Mouse (Mus musculus) thymus, adult 2 months (tissue): Measurements from ENCODE around the gene Xlr.

Experiments
- CTCF ChIP-seq: fragments of 200-500 bp; IDR thresholded peaks from 2 replicates; pipeline ENCODE4 v1.5.1; 2012; ENCODE audit warnings: mild to moderate bottlenecking, control low read depth, low read length, moderate library complexity, borderline replicate concordance; ENCODE audit not compliant: control insufficient read depth, poor library complexity, insufficient read depth; ENCODE audit errors: extremely low read depth
- POLR2A ChIP-seq: fragments of 200-500 bp; IDR thresholded peaks from 2 replicates; pipeline ENCODE4 v1.6.1; 2012; ENCODE audit warnings: mild to moderate bottlenecking, low read length, control low read depth, moderate library complexity; ENCODE audit not compliant: control insufficient read depth, poor library complexity, insufficient read depth; ENCODE audit errors: extremely low read depth

GRCm38 (mm10) chrX:53776276-53776675 is 21.2 kb downstream of the Xlr start, which contains the start of gene Zfp36l3:
- TF ChIP-seq CTCF (no peak), POLR2A (no peak)
